Mouse (Mus musculus) liver, embryonic 15.5 days (tissue): ENCODE data around the gene Glp1r. TPM values are rescaled to one million over a fixed set of nuclear protein-coding genes. Genes with fewer than 3 reads are reported as not detected.

Source experiments
- ATAC-seq: fragments of 200-750 bp; cut with Nextera tagmentation; 2 replicates; pipeline ENCODE4 v1.8.0; 2017; ENCODE audit warnings: moderate number of reproducible peaks, mild to moderate bottlenecking, moderate library complexity; ENCODE audit not compliant: insufficient read depth
- H3K27ac ChIP-seq: fragments of 300-500 bp; sonication (generic); replicated peaks from 2 replicates; pipeline ENCODE4 v1.5.1; 2015; ENCODE audit warnings: mild to moderate bottlenecking, inconsistent platforms
- H3K27me3 ChIP-seq: fragments of 300-500 bp; sonication (generic); 2 replicates; pipeline ENCODE4 v1.6.1; 2015; ENCODE audit warnings: mild to moderate bottlenecking, inconsistent platforms
- H3K36me3 ChIP-seq: fragments of 300-500 bp; sonication (generic); replicated peaks from 2 replicates; pipeline ENCODE4 v1.6.1; 2015; ENCODE audit warnings: moderate library complexity, mild to moderate bottlenecking, inconsistent platforms
- H3K4me1 ChIP-seq: fragments of 300-500 bp; sonication (generic); replicated peaks from 2 replicates; pipeline ENCODE4 v1.6.1; 2015; ENCODE audit warnings: inconsistent platforms
- H3K4me2 ChIP-seq: fragments of 300-500 bp; sonication (generic); 2 replicates; pipeline ENCODE4 v1.6.1; 2015; ENCODE audit warnings: moderate library complexity, mild to moderate bottlenecking, inconsistent platforms
- H3K4me3 ChIP-seq: fragments of 300-500 bp; sonication (generic); replicated peaks from 2 replicates; pipeline ENCODE4 v1.5.1; 2015; ENCODE audit warnings: mild to moderate bottlenecking, inconsistent platforms
- H3K9ac ChIP-seq: fragments of 300-500 bp; sonication (generic); 2 replicates; pipeline ENCODE4 v1.6.1; 2015; ENCODE audit warnings: moderate library complexity, mild to moderate bottlenecking, inconsistent platforms
- H3K9me3 ChIP-seq: fragments of 300-500 bp; sonication (generic); replicated peaks from 2 replicates; pipeline ENCODE4 v1.6.1; 2016; ENCODE audit warnings: inconsistent platforms
- WGBS: fragments of 180-500 bp; shearing (Covaris S2); methylation state at CpG from one replicate; pipeline ENCODE4 v1.1.7; 2015; ENCODE audit warnings: mixed read lengths; ENCODE audit not compliant: insufficient replicate concordance; 5-methylcytosine and 5-hydroxymethylcytosine counted together
- polyA plus RNA-seq: library from polyadenylated mRNA; unstranded; fragments of >200 nt; fragmentation: Nextera tagmentation; extraction: Ambion mirVana; gene quantifications from 2 replicates; pipeline ENCODE4 v1.2.1, GENCODE M21; 2015

Glp1r gene
- polyA plus RNA-seq, result not detected in 2 replicates

GRCm38 (mm10) chr17:30901627-30902026 lies at the start of gene Glp1r:
TSS of gene Glp1r (plus strand) at chr17:30901817.
- Histone ChIP-seq H3K27ac (no peak within 1 kb of the TSS), H3K27me3 (peaks cover 45% of the 10 kb centered on the region), H3K9ac (no peak within 1 kb of the TSS), H3K4me2 (peak within 1 kb of the TSS; percentile 58), H3K4me3 (peak within 1 kb of the TSS; percentile 38), H3K36me3 (no peaks in the 10 kb centered on the region), H3K9me3 (no peaks in the 10 kb centered on the region), H3K4me1 (0 out of 2 replicates have a peak, but pooled peaks cover 5% of the 10 kb centered on the region)
- WGBS, result 1% methylated on average over 37 of the region's 37 CpGs
- ATAC-seq, result no peak

- no peaks in the 10 kb centered on the region for H3K27me3 ChIP-seq
- ATAC-seq, result no peak
- no peak overlapping the region for H3K4me2 ChIP-seq
- H3K4me1 ChIP-seq, result no peaks in the 10 kb centered on the region
- H3K27ac ChIP-seq, result no peak overlapping the region
- no peaks in the 10 kb centered on the region for H3K36me3 ChIP-seq
- H3K9ac ChIP-seq, result no peak overlapping the region
- no peak overlapping the region for H3K4me3 ChIP-seq
- H3K9me3 ChIP-seq, result no peaks in the 10 kb centered on the region
These were observed 49.3 kb upstream of the Glp1r start for GRCm38 (mm10) chr17:30852345-30852744.

- H3K9ac ChIP-seq, result no peak overlapping the region
- no peak for ATAC-seq
- H3K4me1 ChIP-seq, result no peaks in the 10 kb centered on the region
- H3K4me2 ChIP-seq, result no peak overlapping the region
- H3K9me3 ChIP-seq, result no peaks in the 10 kb centered on the region
- no peaks in the 10 kb centered on the region for H3K27me3 ChIP-seq
- no peak overlapping the region for H3K4me3 ChIP-seq
- 68% methylated on average over 5 of the region's 5 CpGs for WGBS
- no peaks in the 10 kb centered on the region for H3K36me3 ChIP-seq
- no peak overlapping the region for H3K27ac ChIP-seq
These were observed 44.3 kb upstream of the Glp1r start for GRCm38 (mm10) chr17:30857347-30857746.

GRCm38 (mm10) chr17:30858586-30859259 lies 42.9 kb upstream of the Glp1r start:
- Histone ChIP-seq H3K9me3 (no peaks in the 10 kb centered on the region), H3K4me3 (no peak overlapping the region), H3K9ac (no peak overlapping the region), H3K4me1 (no peaks in the 10 kb centered on the region), H3K4me2 (no peak overlapping the region), H3K27me3 (no peaks in the 10 kb centered on the region), H3K36me3 (no peaks in the 10 kb centered on the region), H3K27ac (no peak overlapping the region)
- no peak for ATAC-seq
- WGBS, result 35% methylated on average over 11 of the region's 11 CpGs

- H3K4me1 ChIP-seq, result no peaks in the 10 kb centered on the region
- H3K27ac ChIP-seq, result no peak overlapping the region
- no peaks in the 10 kb centered on the region for H3K36me3 ChIP-seq
- H3K4me2 ChIP-seq, result no peak overlapping the region
- H3K4me3 ChIP-seq, result no peak overlapping the region
- 61% methylated on average over 10 of the region's 10 CpGs for WGBS
- H3K27me3 ChIP-seq, result no peaks in the 10 kb centered on the region
- no peaks in the 10 kb centered on the region for H3K9me3 ChIP-seq
- no peak overlapping the region for H3K9ac ChIP-seq
- no peak for ATAC-seq
These were observed 41.5 kb upstream of the Glp1r start for GRCm38 (mm10) chr17:30859989-30860585.

GRCm38 (mm10) chr17:30860606-30861005 lies 41.0 kb upstream of the Glp1r start:
- no peak overlapping the region for H3K4me3 ChIP-seq
- H3K9me3 ChIP-seq, result no peaks in the 10 kb centered on the region
- 40% methylated on average over 7 of the region's 7 CpGs for WGBS
- no peaks in the 10 kb centered on the region for H3K36me3 ChIP-seq
- ATAC-seq, result no peak
- no peak overlapping the region for H3K9ac ChIP-seq
- H3K27me3 ChIP-seq, result no peaks in the 10 kb centered on the region
- H3K4me2 ChIP-seq, result no peak overlapping the region
- no peaks in the 10 kb centered on the region for H3K4me1 ChIP-seq
- no peak overlapping the region for H3K27ac ChIP-seq

- no peak for ATAC-seq
- no peak overlapping the region for H3K4me3 ChIP-seq
- whole genome bisulfite sequencing, result 63% methylated on average over 8 of the region's 8 CpGs
- no peaks in the 10 kb centered on the region for H3K36me3 ChIP-seq
- H3K9me3 ChIP-seq, result no peaks in the 10 kb centered on the region
- no peaks in the 10 kb centered on the region for H3K27me3 ChIP-seq
- H3K27ac ChIP-seq, result no peak overlapping the region
- H3K9ac ChIP-seq, result no peak overlapping the region
- H3K4me1 ChIP-seq, result no peaks in the 10 kb centered on the region
- no peak overlapping the region for H3K4me2 ChIP-seq
These were observed 35.3 kb upstream of the Glp1r start for GRCm38 (mm10) chr17:30866281-30866680.

GRCm38 (mm10) chr17:30866966-30867365 lies 34.7 kb upstream of the Glp1r start:
- no peak overlapping the region for H3K4me3 ChIP-seq
- WGBS, result 79% methylated on average over 9 of the region's 9 CpGs
- no peaks in the 10 kb centered on the region for H3K27me3 ChIP-seq
- no peak overlapping the region for H3K27ac ChIP-seq
- no peak overlapping the region for H3K4me2 ChIP-seq
- ATAC-seq, result no peak
- H3K9ac ChIP-seq, result no peak overlapping the region
- no peaks in the 10 kb centered on the region for H3K4me1 ChIP-seq
- H3K9me3 ChIP-seq, result no peaks in the 10 kb centered on the region
- H3K36me3 ChIP-seq, result no peaks in the 10 kb centered on the region

- no peaks in the 10 kb centered on the region for H3K9me3 ChIP-seq
- no peak overlapping the region for H3K4me3 ChIP-seq
- H3K27ac ChIP-seq, result no peak overlapping the region
- no peaks in the 10 kb centered on the region for H3K36me3 ChIP-seq
- H3K9ac ChIP-seq, result no peak overlapping the region
- H3K4me2 ChIP-seq, result no peak overlapping the region
- 39% methylated on average over 10 of the region's 10 CpGs for WGBS
- H3K27me3 ChIP-seq, result no peaks in the 10 kb centered on the region
- no peaks in the 10 kb centered on the region for H3K4me1 ChIP-seq
- no peak for ATAC-seq
These were observed 30.6 kb upstream of the Glp1r start for GRCm38 (mm10) chr17:30871040-30871439.

- Histone ChIP-seq H3K4me1 (no peaks in the 10 kb centered on the region), H3K9me3 (no peaks in the 10 kb centered on the region), H3K27ac (no peak overlapping the region), H3K4me3 (no peak overlapping the region), H3K4me2 (no peak overlapping the region), H3K36me3 (no peaks in the 10 kb centered on the region), H3K27me3 (no peaks in the 10 kb centered on the region), H3K9ac (no peak overlapping the region)
- ATAC-seq, result no peak
- 49% methylated on average over 15 of the region's 15 CpGs for WGBS
These were observed 27.3 kb upstream of the Glp1r start for GRCm38 (mm10) chr17:30874276-30874675.

GRCm38 (mm10) chr17:30877456-30877855 lies 24.2 kb upstream of the Glp1r start:
- H3K4me1 ChIP-seq, result no peaks in the 10 kb centered on the region
- H3K27ac ChIP-seq, result no peak overlapping the region
- ATAC-seq, result no peak
- no peaks in the 10 kb centered on the region for H3K36me3 ChIP-seq
- H3K9ac ChIP-seq, result no peak overlapping the region
- H3K4me3 ChIP-seq, result no peak overlapping the region
- H3K9me3 ChIP-seq, result no peaks in the 10 kb centered on the region
- H3K4me2 ChIP-seq, result no peak overlapping the region
- H3K27me3 ChIP-seq, result no peaks in the 10 kb centered on the region
- WGBS, result 73% methylated on average over 7 of the region's 7 CpGs

- H3K27me3 ChIP-seq, result no peaks in the 10 kb centered on the region; the same call in 1 of the 2 replicates
- no peak overlapping the region for H3K4me3 ChIP-seq
- no peak overlapping the region for H3K9ac ChIP-seq
- no peaks in the 10 kb centered on the region for H3K36me3 ChIP-seq
- no peak overlapping the region for H3K4me2 ChIP-seq
- H3K9me3 ChIP-seq, result no peaks in the 10 kb centered on the region
- no peaks in the 10 kb centered on the region for H3K4me1 ChIP-seq
- 11% methylated on average over 6 of the region's 6 CpGs for WGBS
- ATAC-seq, result no peak
- H3K27ac ChIP-seq, result no peak overlapping the region
These were observed 23.0 kb upstream of the Glp1r start for GRCm38 (mm10) chr17:30878626-30879025.
